Mouse (Mus musculus) R1 (cell line): Measurements from ENCODE around the gene Vmn1r77.
"Not testable (repeated sequence)": the region's sequence is repeated elsewhere in the genome, so short reads cannot be mapped to it uniquely, and the experiment has no call there.

Experiments
- DNase-seq: peaks from one replicate; pipeline ENCODE4 v3.0.0-alpha.2; 2018; ENCODE audit warnings: low read depth, low spot score

The Vmn1r77 gene

GRCm38 (mm10) chr7:12036452-12036851 lies at the start of gene Vmn1r77:
TSS of gene Vmn1r77 (plus strand) at chr7:12036752.
- DNase-seq = not testable (repeated sequence)

DNA sequence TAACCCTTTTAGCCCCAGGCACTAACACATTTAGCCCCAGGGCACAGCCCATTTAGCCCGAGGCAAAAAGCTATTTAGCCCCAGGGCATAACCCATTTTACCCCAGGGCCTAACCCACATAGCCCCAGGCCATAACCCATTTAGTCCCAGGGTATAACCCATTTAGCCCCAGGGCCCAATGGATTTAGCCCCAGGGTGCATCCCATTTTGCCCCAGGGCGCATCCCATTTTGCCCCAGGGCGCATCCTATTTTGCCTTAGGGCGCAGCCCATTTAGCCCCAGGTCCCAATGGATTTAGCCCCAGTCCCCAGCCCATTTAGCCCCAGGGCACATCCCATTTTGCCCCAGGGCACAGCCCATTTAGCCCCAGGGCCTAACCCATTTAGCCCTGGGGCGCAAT lies 25.1 kb upstream of the Vmn1r77 start:
- DNase-seq = not testable (repeated sequence)

DNA sequence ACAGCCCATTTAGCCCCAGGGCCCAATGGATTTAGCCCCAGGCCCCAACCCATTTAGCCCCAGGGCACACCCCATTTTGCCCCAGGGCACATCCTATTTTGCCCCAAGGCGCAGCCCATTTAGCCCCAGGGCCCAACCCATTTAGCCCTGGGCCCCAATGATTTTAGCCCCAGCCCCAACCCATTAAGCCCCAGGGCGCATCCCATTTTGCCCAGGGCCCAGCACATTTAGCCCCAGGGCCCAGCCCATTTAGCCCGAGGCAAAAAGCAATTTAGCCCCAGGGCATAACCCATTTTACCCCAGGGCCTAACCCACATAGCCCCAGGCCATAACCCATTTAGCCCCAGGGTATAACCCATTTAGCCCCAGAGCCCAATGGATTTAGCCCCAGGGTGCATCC lies 24.2 kb upstream of the Vmn1r77 start:
- DNase-seq = not testable (repeated sequence)

GRCm38 (mm10) chr7:12013106-12013505 lies 23.4 kb upstream of the Vmn1r77 start:
- DNase-seq = no peak

- not testable (repeated sequence) for DNase-seq
Measured at GRCm38 (mm10) chr7:12017829-12018228, 18.7 kb upstream of the Vmn1r77 start.

GRCm38 (mm10) chr7:12040664-12041063 lies 4.1 kb downstream of the Vmn1r77 start:
- peak; percentile 59 for DNase-seq
